Mouse (Mus musculus): Measurements from ENCODE around the gene Shq1. TPM values are rescaled to one million over a fixed set of nuclear protein-coding genes. Genes with fewer than 3 reads are reported as not detected.
A peak's percentile ranks its signal among the peaks of the same experiment; 100 is the strongest.

Shq1 gene
- polyA plus RNA-seq, 1 experiment from 2014 or later: 6.8 TPM

DNA sequence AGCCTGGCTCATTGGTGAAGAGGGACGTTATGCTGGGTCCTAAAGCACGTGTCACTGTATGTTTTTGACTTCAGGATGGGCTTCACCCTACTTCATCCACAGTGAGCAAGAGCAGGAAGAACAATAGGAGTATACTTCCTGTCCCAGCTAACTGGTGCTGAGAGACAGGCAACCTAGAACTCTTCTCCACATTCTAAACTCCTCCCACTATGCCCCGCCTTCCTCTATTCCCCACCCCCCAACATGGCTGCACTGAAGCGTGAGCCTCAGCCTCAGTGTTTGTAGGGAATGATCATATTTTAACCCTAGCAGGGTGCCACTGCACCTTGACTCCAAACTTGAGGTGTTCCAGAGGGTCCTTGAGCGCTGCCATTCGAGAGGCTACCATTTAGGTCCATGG lies 143.8 kb downstream of the Shq1 start:
- H3K36me3 ChIP-seq (ENCODE audit: control insufficient read depth, insufficient read depth, low read length): no peaks in the 10 kb centered on the region
- H3K4me3 ChIP-seq (ENCODE audit: low read depth, low read length): no peak overlapping the region
- ATAC-seq (ENCODE audit: low read depth): no peak
- 0 out of 2 replicates have a peak, but pooled peaks cover 3% of the 10 kb centered on the region for H3K4me1 ChIP-seq (ENCODE audit: control insufficient read depth, insufficient read depth, low read length)
- no peak overlapping the region for H3K4me2 ChIP-seq (ENCODE audit: low read depth, low read length)
- H3K27me3 ChIP-seq (ENCODE audit: control insufficient read depth, insufficient read depth, low read length): no peaks in the 10 kb centered on the region
- H3K9ac ChIP-seq (replicated peaks; ENCODE audit: low read depth, low read length): no peak overlapping the region
- no peak overlapping the region for H3K27ac ChIP-seq (ENCODE audit: low read depth, low read length)
- WGBS: 93% methylated on average over 6 of the region's 6 CpGs
- H3K9me3 ChIP-seq (ENCODE audit: control insufficient read depth, low read length): no peaks in the 10 kb centered on the region

DNA sequence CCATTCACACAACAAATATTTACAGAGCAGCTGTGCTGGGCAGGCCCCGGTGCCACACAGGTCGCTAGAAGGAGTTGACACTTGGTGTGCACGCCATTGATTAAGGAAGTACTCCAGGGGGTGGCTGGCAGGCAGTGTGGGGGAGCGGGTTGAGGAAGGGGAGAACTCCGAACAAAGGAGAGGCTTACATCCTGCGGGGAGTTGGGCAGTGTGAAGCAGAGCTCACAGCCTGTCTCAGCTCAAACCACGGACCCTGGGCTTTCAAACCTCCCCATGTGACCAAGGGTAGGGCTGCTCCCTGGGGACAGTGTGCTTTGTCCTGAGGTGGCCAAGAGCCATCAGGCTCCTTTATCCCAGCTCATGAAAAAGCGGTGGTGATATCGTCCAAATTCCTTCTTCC lies 144.9 kb downstream of the Shq1 start:
- Histone ChIP-seq H3K4me2 (ENCODE audit: low read depth, low read length) (no peak overlapping the region), H3K36me3 (ENCODE audit: control insufficient read depth, insufficient read depth, low read length) (no peaks in the 10 kb centered on the region), H3K4me3 (ENCODE audit: low read depth, low read length) (no peak overlapping the region), H3K9me3 (ENCODE audit: control insufficient read depth, low read length) (no peaks in the 10 kb centered on the region), H3K4me1 (ENCODE audit: control insufficient read depth, insufficient read depth, low read length) (0 out of 2 replicates have a peak, but pooled peaks cover 3% of the 10 kb centered on the region), H3K9ac (replicated peaks; ENCODE audit: low read depth, low read length) (no peak overlapping the region), H3K27ac (ENCODE audit: low read depth, low read length) (no peak overlapping the region), H3K27me3 (ENCODE audit: control insufficient read depth, insufficient read depth, low read length) (no peaks in the 10 kb centered on the region)
- peak; percentile 51; the same call in 1 of the 2 replicates for ATAC-seq (ENCODE audit: low read depth)
- 4% methylated on average over 9 of the region's 9 CpGs for WGBS

DNA sequence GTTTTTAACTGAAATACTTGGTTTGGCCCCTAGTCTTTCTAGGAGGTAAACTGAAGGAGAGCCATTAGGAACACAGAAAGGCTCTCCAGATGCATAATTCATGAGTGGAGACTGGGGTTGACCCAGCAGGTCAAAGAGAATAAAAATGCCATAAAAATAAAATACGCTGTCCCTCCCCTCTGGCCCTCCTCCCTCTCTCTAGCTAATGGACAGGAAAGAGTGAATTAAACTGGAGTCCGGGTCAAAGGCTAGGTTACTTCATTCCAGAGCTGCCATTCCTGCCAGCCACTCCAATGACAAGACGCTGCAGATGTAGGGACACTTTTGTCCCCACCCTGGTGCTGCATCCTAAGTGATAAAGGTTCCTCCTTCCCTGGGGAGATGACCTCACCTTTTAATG lies 145.5 kb downstream of the Shq1 start:
- 2% methylated on average over 3 of the region's 3 CpGs for WGBS
- Histone ChIP-seq H3K27ac (ENCODE audit: low read depth, low read length) (no peak overlapping the region), H3K9me3 (ENCODE audit: control insufficient read depth, low read length) (no peaks in the 10 kb centered on the region), H3K27me3 (ENCODE audit: control insufficient read depth, insufficient read depth, low read length) (no peaks in the 10 kb centered on the region), H3K36me3 (ENCODE audit: control insufficient read depth, insufficient read depth, low read length) (no peaks in the 10 kb centered on the region), H3K9ac (replicated peaks; ENCODE audit: low read depth, low read length) (no peak overlapping the region), H3K4me3 (ENCODE audit: low read depth, low read length) (no peak overlapping the region), H3K4me2 (ENCODE audit: low read depth, low read length) (no peak overlapping the region), H3K4me1 (ENCODE audit: control insufficient read depth, insufficient read depth, low read length) (0 out of 2 replicates have a peak, but pooled peaks cover 3% of the 10 kb centered on the region)
- 0 out of 2 replicates have a peak, but pooled peaks have one; percentile 14 for ATAC-seq (ENCODE audit: low read depth)

- no peak overlapping the region for H3K9ac ChIP-seq (replicated peaks; ENCODE audit: low read depth, low read length)
- ATAC-seq (ENCODE audit: low read depth): no peak
- no peak overlapping the region for H3K4me2 ChIP-seq (ENCODE audit: low read depth, low read length)
- H3K9me3 ChIP-seq (ENCODE audit: control insufficient read depth, low read length): no peaks in the 10 kb centered on the region
- 70% methylated on average over 3 of the region's 3 CpGs for WGBS
- peaks cover 8% of the 10 kb centered on the region; the same call in 1 of the 2 replicates for H3K4me1 ChIP-seq (ENCODE audit: control insufficient read depth, insufficient read depth, low read length)
- no peak overlapping the region for H3K27ac ChIP-seq (ENCODE audit: low read depth, low read length)
- no peaks in the 10 kb centered on the region for H3K27me3 ChIP-seq (ENCODE audit: control insufficient read depth, insufficient read depth, low read length)
- no peak overlapping the region for H3K4me3 ChIP-seq (ENCODE audit: low read depth, low read length)
- H3K36me3 ChIP-seq (ENCODE audit: control insufficient read depth, insufficient read depth, low read length): no peaks in the 10 kb centered on the region
These were observed 148.5 kb downstream of the Shq1 start for GRCm38 (mm10) chr6:100522495-100522894.

- ATAC-seq (ENCODE audit: low read depth): no peak
- no peak overlapping the region for H3K4me3 ChIP-seq (ENCODE audit: low read depth, low read length)
- no peaks in the 10 kb centered on the region for H3K27me3 ChIP-seq (ENCODE audit: control insufficient read depth, insufficient read depth, low read length)
- H3K36me3 ChIP-seq (ENCODE audit: control insufficient read depth, insufficient read depth, low read length): no peaks in the 10 kb centered on the region
- H3K9ac ChIP-seq (replicated peaks; ENCODE audit: low read depth, low read length): no peak overlapping the region
- WGBS: 56% methylated on average over 2 of the region's 2 CpGs
- peaks cover 8% of the 10 kb centered on the region; the same call in 1 of the 2 replicates for H3K4me1 ChIP-seq (ENCODE audit: control insufficient read depth, insufficient read depth, low read length)
- H3K27ac ChIP-seq (ENCODE audit: low read depth, low read length): no peak overlapping the region
- H3K4me2 ChIP-seq (ENCODE audit: low read depth, low read length): no peak overlapping the region
- no peaks in the 10 kb centered on the region for H3K9me3 ChIP-seq (ENCODE audit: control insufficient read depth, low read length)
These were observed 149.2 kb downstream of the Shq1 start for GRCm38 (mm10) chr6:100521615-100522398.

DNA sequence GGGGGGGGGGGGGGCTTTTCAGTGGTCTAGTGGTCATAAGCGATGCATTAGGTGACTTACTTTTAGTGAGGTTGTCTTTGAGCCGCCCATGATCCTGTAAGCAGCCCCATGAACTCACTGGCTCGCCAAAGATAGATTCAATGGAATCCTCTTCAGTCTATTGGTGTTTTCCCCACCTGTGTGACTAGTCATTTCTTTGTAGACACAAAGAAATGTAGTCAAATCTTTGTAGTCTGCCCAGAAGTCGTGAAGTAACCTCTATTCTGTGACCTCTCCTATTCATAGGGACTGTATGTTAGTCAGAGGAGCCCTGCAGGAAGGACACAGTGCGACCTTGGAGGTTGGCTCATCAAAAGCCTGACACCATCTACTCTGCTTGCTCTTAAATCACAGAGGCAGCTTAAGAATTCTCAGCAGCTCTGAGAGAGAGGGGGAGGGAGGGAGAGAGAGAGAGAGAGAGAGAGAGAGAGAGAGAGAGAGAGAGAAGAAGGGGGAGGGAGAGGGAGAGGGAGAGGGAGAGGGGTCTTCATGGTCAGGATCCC lies 150.3 kb downstream of the Shq1 start:
- Histone ChIP-seq H3K27me3 (ENCODE audit: control insufficient read depth, insufficient read depth, low read length) (no peaks in the 10 kb centered on the region), H3K4me3 (ENCODE audit: low read depth, low read length) (no peak overlapping the region), H3K9ac (replicated peaks; ENCODE audit: low read depth, low read length) (no peak overlapping the region), H3K9me3 (ENCODE audit: control insufficient read depth, low read length) (no peaks in the 10 kb centered on the region), H3K36me3 (ENCODE audit: control insufficient read depth, insufficient read depth, low read length) (no peaks in the 10 kb centered on the region), H3K4me1 (ENCODE audit: control insufficient read depth, insufficient read depth, low read length) (peaks cover 5% of the 10 kb centered on the region; the same call in 1 of the 2 replicates), H3K27ac (ENCODE audit: low read depth, low read length) (no peak overlapping the region), H3K4me2 (ENCODE audit: low read depth, low read length) (no peak overlapping the region)
- ATAC-seq (ENCODE audit: low read depth): no peak
- 57% methylated on average over 5 of the region's 5 CpGs for WGBS

- Histone ChIP-seq H3K4me2 (ENCODE audit: low read depth, low read length) (no peak overlapping the region), H3K27ac (ENCODE audit: low read depth, low read length) (no peak overlapping the region), H3K4me1 (ENCODE audit: control insufficient read depth, insufficient read depth, low read length) (peaks cover 5% of the 10 kb centered on the region; the same call in 1 of the 2 replicates), H3K4me3 (ENCODE audit: low read depth, low read length) (no peak overlapping the region), H3K36me3 (ENCODE audit: control insufficient read depth, insufficient read depth, low read length) (no peaks in the 10 kb centered on the region), H3K9ac (replicated peaks; ENCODE audit: low read depth, low read length) (no peak overlapping the region), H3K9me3 (ENCODE audit: control insufficient read depth, low read length) (no peaks in the 10 kb centered on the region), H3K27me3 (ENCODE audit: control insufficient read depth, insufficient read depth, low read length) (no peaks in the 10 kb centered on the region)
- ATAC-seq (ENCODE audit: low read depth): peak; percentile 56; the same call in 1 of the 2 replicates
- 32% methylated on average over 12 of the region's 12 CpGs for WGBS
These were observed 151.1 kb downstream of the Shq1 start for GRCm38 (mm10) chr6:100519837-100520236.
